Mouse (Mus musculus) CH12.LX (cell line): ENCODE data around the gene Cdh22. TPM values are rescaled to one million over a fixed set of nuclear protein-coding genes. Genes with fewer than 3 reads are reported as not detected.

Experiments used
- DNase-seq: peaks from one replicate; pipeline ENCODE4 v3.0.0-alpha.2; 2013; ENCODE audit errors: extremely low read depth
- H3K27ac ChIP-seq: 2 replicates; pipeline ENCODE4 v1.5.1; 2012; ENCODE audit warnings: low read depth, mild to moderate bottlenecking, control low read depth, moderate library complexity; ENCODE audit not compliant: insufficient read depth
- H3K27me3 ChIP-seq: replicated peaks from 2 replicates; pipeline ENCODE3; 2012; ENCODE audit warnings: inconsistent platforms
- H3K36me3 ChIP-seq, 2 experiments: replicated peaks in 1 of 2; 2 replicates each; pipeline versions ENCODE3 to v1.6.1; 2012; ENCODE audit warnings: inconsistent platforms in 1 of 2, low read length in 1 of 2, mild to moderate bottlenecking in 1 of 2, mixed read lengths in 1 of 2, moderate library complexity in 1 of 2; ENCODE audit not compliant: control insufficient read depth in 1 of 2, insufficient read depth in 1 of 2
- H3K4me1 ChIP-seq, 2 experiments: 2 replicates each; pipeline ENCODE4 v1.6.1; 2012; ENCODE audit warnings: inconsistent platforms in 1 of 2, moderate library complexity in 1 of 2; ENCODE audit not compliant: insufficient read depth in 2 of 2, control insufficient read depth in 1 of 2
- H3K4me2 ChIP-seq: 2 replicates; pipeline ENCODE4 v1.6.1; 2012; ENCODE audit warnings: low read depth, mild to moderate bottlenecking, control low read depth; ENCODE audit not compliant: poor library complexity, insufficient read depth, severe bottlenecking
- H3K4me3 ChIP-seq, 3 experiments: fragments of 150-350 bp in 1 of 3; sonication (generic) in 1 of 3; replicated peaks in 1 of 3; 2 replicates each; pipeline versions ENCODE3 to v1.5.1; 2011 to 2012; ENCODE audit warnings: low read depth in 2 of 3, low read length in 2 of 3, mild to moderate bottlenecking in 2 of 3, moderate library complexity in 2 of 3, control low read depth in 1 of 3, improper control_type of control experiment in 1 of 3, inconsistent platforms in 1 of 3, mixed read lengths in 1 of 3; ENCODE audit not compliant: poor library complexity in 1 of 3
- H3K79me2 ChIP-seq: replicated peaks from 2 replicates; pipeline ENCODE4 v1.6.1; 2012; ENCODE audit warnings: mild to moderate bottlenecking, moderate library complexity; ENCODE audit not compliant: control insufficient read depth, poor library complexity, insufficient read depth, severe bottlenecking; ENCODE audit errors: extremely low read depth
- H3K9ac ChIP-seq: 2 replicates; pipeline ENCODE4 v1.6.1; 2012; ENCODE audit warnings: low read depth, mild to moderate bottlenecking, control low read depth, moderate library complexity; ENCODE audit not compliant: insufficient read depth
- H3K9me3 ChIP-seq: replicated peaks from 2 replicates; pipeline ENCODE3; 2012; ENCODE audit warnings: low read length, inconsistent platforms, mixed read lengths
- CHD1 ChIP-seq: IDR thresholded peaks from 2 replicates; pipeline ENCODE4 v1.6.1; 2012; ENCODE audit warnings: low read depth, low read length, improper control_type of control experiment, inconsistent platforms
- CHD2 ChIP-seq: IDR thresholded peaks from 2 replicates; pipeline ENCODE4 v1.6.1; 2011; ENCODE audit warnings: low read length, improper control_type of control experiment
- CTCF ChIP-seq, 2 experiments: IDR thresholded peaks in 1 of 2; conservative IDR thresholded peaks in 1 of 2; 2 replicates each; pipeline ENCODE4 v1.5.1; 2011 to 2012; ENCODE audit warnings: low read depth in 2 of 2, low read length in 2 of 2, improper control_type of control experiment in 1 of 2, inconsistent platforms in 1 of 2, mild to moderate bottlenecking in 1 of 2, moderate library complexity in 1 of 2
- E2F4 ChIP-seq: IDR thresholded peaks from 2 replicates; pipeline ENCODE4 v1.6.1; 2011; ENCODE audit warnings: low read depth, low read length, improper control_type of control experiment; ENCODE audit not compliant: insufficient replicate concordance
- ELF1 ChIP-seq: IDR thresholded peaks from 2 replicates; pipeline ENCODE4 v1.6.1; 2014; ENCODE audit warnings: low read depth, mild to moderate bottlenecking, inconsistent platforms, low read length, improper control_type of control experiment
- EP300 ChIP-seq: IDR thresholded peaks from 2 replicates; pipeline ENCODE4 v1.6.1; 2011; ENCODE audit warnings: low read length, improper control_type of control experiment
- ETS1 ChIP-seq: conservative IDR thresholded peaks from 2 replicates; pipeline ENCODE4 v1.6.1; 2012; ENCODE audit warnings: low read depth, mild to moderate bottlenecking, inconsistent platforms, low read length, improper control_type of control experiment, moderate library complexity
- GABPA ChIP-seq: IDR thresholded peaks from 2 replicates; pipeline ENCODE4 v1.6.1; 2012; ENCODE audit warnings: low read depth, low read length, improper control_type of control experiment, inconsistent platforms; ENCODE audit not compliant: insufficient replicate concordance
- HCFC1 ChIP-seq: IDR thresholded peaks from 2 replicates; pipeline ENCODE4 v1.6.1; 2012; ENCODE audit warnings: low read depth, mild to moderate bottlenecking, inconsistent platforms, low read length, improper control_type of control experiment
- MAX ChIP-seq: IDR thresholded peaks from 2 replicates; pipeline ENCODE4 v1.6.1; 2011; ENCODE audit warnings: low read length, improper control_type of control experiment
- MEF2A ChIP-seq: IDR thresholded peaks from 2 replicates; pipeline ENCODE4 v1.6.1; 2014; ENCODE audit warnings: low read depth, mild to moderate bottlenecking, inconsistent platforms, low read length, improper control_type of control experiment, borderline replicate concordance
- MXI1 ChIP-seq: IDR thresholded peaks from 2 replicates; pipeline ENCODE4 v1.6.1; 2011; ENCODE audit warnings: mild to moderate bottlenecking, low read depth, low read length, improper control_type of control experiment
- MYC ChIP-seq: IDR thresholded peaks from 2 replicates; pipeline ENCODE4 v1.6.1; 2011; ENCODE audit warnings: low read depth, mild to moderate bottlenecking, improper control_type of control experiment, low read length
- NELFE ChIP-seq: IDR thresholded peaks from 2 replicates; pipeline ENCODE4 v1.6.1; 2011; ENCODE audit warnings: low read depth, low read length, improper control_type of control experiment
- POLR2A ChIP-seq: IDR thresholded peaks from 2 replicates; pipeline ENCODE4 v1.6.1; 2011; ENCODE audit warnings: low read depth, mild to moderate bottlenecking, improper control_type of control experiment, low read length
- RAD21 ChIP-seq: IDR thresholded peaks from 2 replicates; pipeline ENCODE4 v1.6.1; 2011; ENCODE audit warnings: low read depth, mild to moderate bottlenecking, low read length, improper control_type of control experiment, moderate library complexity
- SIN3A ChIP-seq: IDR thresholded peaks from 2 replicates; pipeline ENCODE4 v1.6.1; 2012; ENCODE audit warnings: low read length, improper control_type of control experiment, inconsistent platforms
- SMC3 ChIP-seq: IDR thresholded peaks from 2 replicates; pipeline ENCODE4 v1.6.1; 2011; ENCODE audit warnings: low read depth, low read length, improper control_type of control experiment
- TBP ChIP-seq: conservative IDR thresholded peaks from 2 replicates; pipeline ENCODE4 v1.6.1; 2011; ENCODE audit warnings: low read depth, low read length, improper control_type of control experiment
- USF2 ChIP-seq: conservative IDR thresholded peaks from 2 replicates; pipeline ENCODE4 v1.6.1; 2011; ENCODE audit warnings: low read depth, low read length, improper control_type of control experiment
- ZC3H11A ChIP-seq: IDR thresholded peaks from 2 replicates; pipeline ENCODE4 v1.6.1; 2012; ENCODE audit warnings: low read depth, mild to moderate bottlenecking, inconsistent platforms, low read length, improper control_type of control experiment
- ZMIZ1 ChIP-seq: IDR thresholded peaks from 2 replicates; pipeline ENCODE4 v1.6.1; 2012; ENCODE audit warnings: low read depth, mild to moderate bottlenecking, inconsistent platforms, low read length, improper control_type of control experiment
- dilution Hi-C: fragments of 300-500 bp; cut with MboI; formaldehyde crosslinking; loops from 2 replicates; pipeline ENCODE4 v1.14.3; 2020; ENCODE audit warnings: low sequenced_read_pairs; ENCODE audit not compliant: extremely low pct_unique_long_range_greater_than_20kb, extremely low pct_ligation_motif_present
- in situ Hi-C: fragments of 300-500 bp; cut with MboI; formaldehyde crosslinking; loops from 3 replicates; pipeline ENCODE4 v1.14.3; 2019; ENCODE audit warnings: low sequenced_read_pairs, low pct_ligation_motif_present, low pct_unique_long_range_greater_than_20kb, mixed read lengths
- polyA plus RNA-seq: library from polyadenylated mRNA; unstranded; fragments of >175 nt; gene quantifications from 2 replicates; pipeline ENCODE4 v1.2.1, GENCODE M21; 2012; ENCODE audit warnings: low read depth; ENCODE audit not compliant: insufficient read length
- total RNA-seq, 2 experiments: library from RNA; depleted of rRNA; stranded (reverse); fragments of 300-350 nt in 1 of 2; fragments of >200 nt in 1 of 2; gene quantifications; 2 replicates each; pipeline ENCODE4 v1.2.3; 2012 to 2014

Cdh22 gene
- total and polyA plus RNA-seq, 3 experiments, result 0.08 TPM; not detected in 2

- dilution Hi-C loops (no loop called here), in situ Hi-C loops (no loop called here)
Measured at GRCm38 (mm10) chr2:165102920-165103319, 131.7 kb downstream of the Cdh22 start.

GRCm38 (mm10) chr2:165100749-165101148, 133.9 kb downstream of the Cdh22 start:
- in situ Hi-C loops (no loop called here), dilution Hi-C loops (no loop called here)
- no peak for TF ChIP-seq MEF2A
- TF ChIP-seq POLR2A, result no peak
- TF ChIP-seq MXI1, result no peak
- Histone ChIP-seq H3K27me3 (peaks cover 93% of the 10 kb centered on the region), H3K4me1 (no peaks in the 10 kb centered on the region), H3K36me3 (no peaks in the 10 kb centered on the region), H3K4me2 (no peak overlapping the region), H3K4me3 (no peak overlapping the region), H3K9me3 (no peaks in the 10 kb centered on the region), H3K79me2 (no peaks in the 10 kb centered on the region), H3K9ac (no peak overlapping the region), H3K27ac (no peak overlapping the region)
- DNase-seq, result no peak

More at GRCm38 (mm10) chr2:165102920-165103319, 131.7 kb downstream of the Cdh22 start:
- H3K4me2 ChIP-seq, result no peak overlapping the region
- TF ChIP-seq MYC (no peak), EP300 (no peak), MAX (no peak), RAD21 (no peak), POLR2A (no peak)
- TF ChIP-seq, all 38 proteins: peak for 0
- Histone ChIP-seq H3K4me1 (peaks cover 4 to 7% of the 10 kb centered on the region in 2 experiments; a peak in 2 of 4 replicates), H3K4me3 (no peak overlapping the region), H3K36me3 (no peaks in the 10 kb centered on the region), H3K9ac (no peak overlapping the region), H3K79me2 (no peaks in the 10 kb centered on the region), H3K27me3 (peaks cover 90% of the 10 kb centered on the region), H3K9me3 (no peaks in the 10 kb centered on the region), H3K27ac (no peak overlapping the region)
- DNase-seq, result no peak

GRCm38 (mm10) chr2:165098861-165099260, 135.8 kb downstream of the Cdh22 start:
- no peak overlapping the region for H3K4me2 ChIP-seq
- no peaks in the 10 kb centered on the region for H3K9me3 ChIP-seq
- in situ Hi-C loops (no loop called here), dilution Hi-C loops (no loop called here)
- TF ChIP-seq TBP (no peak), SIN3A (no peak), HCFC1 (no peak), E2F4 (no peak), MEF2A (no peak), SMC3 (no peak), MAX (no peak), NELFE (no peak), ELF1 (no peak), CTCF (conservative IDR thresholded peaks at IDR 0.05 in 1 of 2, IDR thresholded peaks at IDR 0.05 in 1 of 2; ENCODE audit: low read depth in 2 of 2, low read length in 2 of 2) (no peak), ZMIZ1 (no peak), GABPA (no peak), CHD2 (no peak), ETS1 (no peak), USF2 (no peak), MYC (no peak), CHD1 (no peak), ZC3H11A (no peak)
- DNase-seq, result no peak
- H3K79me2 ChIP-seq, result no peaks in the 10 kb centered on the region
- H3K36me3 ChIP-seq, result no peaks in the 10 kb centered on the region
- no peaks in the 10 kb centered on the region for H3K4me1 ChIP-seq
- H3K4me3 ChIP-seq, result no peak overlapping the region
- H3K9ac ChIP-seq, result no peak overlapping the region
- no peak overlapping the region for H3K27ac ChIP-seq
- peaks cover 94% of the 10 kb centered on the region for H3K27me3 ChIP-seq
